ENCODE assay signal across 7 mouse cellular contexts in the genomic region with DNA sequence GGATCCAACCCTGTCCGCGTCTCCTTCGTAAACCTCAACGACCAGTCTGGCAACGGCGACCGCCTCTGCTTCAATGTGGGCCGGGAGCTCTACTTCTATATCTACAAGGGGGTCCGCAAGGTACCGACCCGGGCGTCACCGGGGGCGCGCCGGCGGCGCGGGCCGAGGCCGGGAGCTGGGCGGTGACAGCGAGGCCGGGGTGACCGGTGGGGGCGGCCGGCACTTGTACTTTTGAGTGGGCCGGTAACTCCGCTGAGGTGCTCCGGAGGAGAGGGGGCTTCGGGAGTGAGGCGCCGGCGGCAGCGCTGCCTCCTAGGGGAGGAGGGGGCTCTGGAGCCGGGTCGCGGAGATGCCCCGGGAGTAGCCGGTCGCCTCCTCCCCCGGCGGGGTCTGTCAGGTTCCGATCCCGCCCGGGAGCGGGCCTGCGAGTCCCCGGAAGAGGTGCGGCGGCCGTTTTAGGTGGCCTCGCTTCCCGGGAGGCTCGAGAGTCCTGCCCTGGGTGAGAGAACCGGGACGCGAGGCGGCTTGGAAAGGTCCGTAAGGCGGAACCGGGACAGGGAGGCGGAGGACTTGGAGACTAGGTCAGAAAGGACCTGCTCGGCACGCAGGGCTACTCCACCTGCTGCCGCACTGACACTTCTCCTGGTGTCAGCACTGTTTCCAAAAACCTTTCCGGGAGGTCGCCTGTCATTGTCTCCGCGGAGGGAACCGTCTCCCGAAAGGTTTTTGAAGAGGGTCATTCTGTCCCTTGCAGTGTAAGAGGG. TPM values are rescaled to one million over a fixed set of nuclear protein-coding genes. Genes with fewer than 3 reads are reported as not detected.
DNase-seq lines count a peak whose midpoint lies in the region; ATAC-seq and TF ChIP-seq lines count a peak whose summit lies in the region.

No protein-coding gene starts in this region.

- TF ChIP-seq POLR2A in testis, adult 2 months (IDR thresholded peaks at IDR 0.05; ENCODE audit: control insufficient read depth, low read depth, low read length), result 0 out of 2 replicates have a peak, but pooled peaks have one; percentile 15
- TF ChIP-seq POLR2A in bone marrow, adult 2 months (IDR thresholded peaks at IDR 0.05; ENCODE audit: borderline replicate concordance, control insufficient read depth, low read depth, low read length), result peak; percentile 36; the same call in 1 of the 2 replicates
- no peak for TF ChIP-seq POLR2A in kidney, adult 2 months (IDR thresholded peaks at IDR 0.05; ENCODE audit: low read depth, low read length)

- H3K4me2 ChIP-seq in lung, embryonic 15.5 days, result peak overlapping the region; percentile 75

- H3K4me3 ChIP-seq in testis, adult 2 months (ENCODE audit: control insufficient read depth, low read depth, low read length), result peak overlapping the region; percentile 97
- H3K4me3 ChIP-seq in bone marrow, adult 2 months (replicated peaks; ENCODE audit: control insufficient read depth, low read depth, low read length), result peak overlapping the region; percentile 77
- peak overlapping the region; percentile 66 for H3K4me3 ChIP-seq in kidney, adult 2 months (ENCODE audit: insufficient read depth, low read depth, low read length)
- H3K4me3 ChIP-seq in lung, embryonic 15.5 days, result peak overlapping the region; percentile 94

- H3K36me3 ChIP-seq in testis, adult 2 months (ENCODE audit: control insufficient read depth, insufficient read depth, low read length), result no peaks in the 10 kb centered on the region; the same call in 1 of the 2 replicates
- no peaks in the 10 kb centered on the region for H3K36me3 ChIP-seq in kidney, adult 2 months (ENCODE audit: control insufficient read depth, insufficient read depth, low read length)
- H3K36me3 ChIP-seq in lung, embryonic 15.5 days, result peaks cover 9% of the 10 kb centered on the region; the same call in 1 of the 2 replicates

- H3K9ac ChIP-seq in lung, embryonic 15.5 days, result peak overlapping the region; percentile 95

- peak; percentile 64 for ATAC-seq in lung, embryonic 15.5 days (ENCODE audit: borderline replicate concordance, extremely low read depth, low FRiP score, low TSS enrichment)

- WGBS in bone marrow, adult 2 months, result under 1% methylated on average over 72 of the region's 72 CpGs
- WGBS in kidney, adult 2 months, result 1% methylated on average over 72 of the region's 72 CpGs
- under 1% methylated on average over 72 of the region's 72 CpGs for WGBS in lung, embryonic 15.5 days

- peak overlapping the region; percentile 96 for H3K27ac ChIP-seq in testis, adult 2 months (ENCODE audit: control insufficient read depth, insufficient read depth, low read depth, low read length)
- H3K27ac ChIP-seq in bone marrow, adult 2 months (ENCODE audit: control insufficient read depth, insufficient read depth, low read depth, low read length, poor library complexity), result peak overlapping the region; percentile 78
- peak overlapping the region; percentile 70 for H3K27ac ChIP-seq in kidney, adult 2 months (ENCODE audit: insufficient read depth, low read depth, low read length)
- peak overlapping the region; percentile 86 for H3K27ac ChIP-seq in lung, embryonic 15.5 days

- no peak for TF ChIP-seq CTCF in testis, adult 2 months (IDR thresholded peaks at IDR 0.05; ENCODE audit: control insufficient read depth, insufficient read depth, insufficient replicate concordance, low read depth, low read length)
- no peak for TF ChIP-seq CTCF in bone marrow, adult 2 months (IDR thresholded peaks at IDR 0.05; ENCODE audit: control insufficient read depth, insufficient read depth, low read length)
- TF ChIP-seq CTCF in kidney, adult 2 months (conservative IDR thresholded peaks at IDR 0.05; ENCODE audit: insufficient read depth, insufficient read length, low read depth, low read length), result no peak

- no peaks in the 10 kb centered on the region for H3K27me3 ChIP-seq in testis, adult 2 months (ENCODE audit: control insufficient read depth, insufficient read depth, low read length)
- no peaks in the 10 kb centered on the region for H3K27me3 ChIP-seq in kidney, adult 2 months (replicated peaks; ENCODE audit: control insufficient read depth, insufficient read depth, low read length)
- H3K27me3 ChIP-seq in lung, embryonic 15.5 days, result peaks cover 11% of the 10 kb centered on the region; the same call in 1 of the 2 replicates

- no peak for DNase-seq in testis, postnatal 14 days (ENCODE audit: low spot score)
- DNase-seq in frontal cortex, postnatal 36 days (ENCODE audit: low spot score in 2 of 2), result peak; percentile 6 to 13
- peak; percentile 54 for DNase-seq in kidney, adult 2 months
- DNase-seq in skeletal muscle tissue, adult 2 months (ENCODE audit: low read depth, low spot score), result peak; percentile 7

- H3K4me1 ChIP-seq in testis, adult 2 months (ENCODE audit: control insufficient read depth, insufficient read depth, low read length), result peaks cover 7% of the 10 kb centered on the region
- H3K4me1 ChIP-seq in bone marrow, adult 2 months (ENCODE audit: control insufficient read depth, insufficient read depth, low read length), result no peaks in the 10 kb centered on the region; the same call in 1 of the 2 replicates
- peaks cover 4% of the 10 kb centered on the region; the same call in 1 of the 2 replicates for H3K4me1 ChIP-seq in kidney, adult 2 months (ENCODE audit: control insufficient read depth, insufficient read depth, low read length)
- peaks cover 19% of the 10 kb centered on the region for H3K4me1 ChIP-seq in lung, embryonic 15.5 days

- no peaks in the 10 kb centered on the region for H3K9me3 ChIP-seq in lung, embryonic 15.5 days

RNA-seq across cellular contexts. Expression of a gene that starts 0.6 kb away (rescaled TPM):
- polyA plus RNA-seq in testis, adult 2 months (2012; rRNA removed), result 15.0 and 17.0 TPM in 2 replicates
- 7.8 and 16.6 TPM in 2 replicates for polyA plus RNA-seq in bone marrow, adult 2 months (2011; ENCODE audit: insufficient read depth, insufficient read length, low replicate concordance, missing spikeins)
- 24.0 and 24.5 TPM in 2 replicates for polyA plus RNA-seq in kidney, adult 2 months (2012; rRNA removed)
- 21.3 and 23.5 TPM in 2 replicates for polyA plus RNA-seq in lung, embryonic 15.5 days (2015; fragmentation: Nextera tagmentation; extraction: Ambion mirVana)

RNA-seq across cellular contexts. Expression of a gene that starts 35.8 kb away (rescaled TPM):
- polyA plus RNA-seq in testis, adult 2 months (2012; rRNA removed), result 592 and 736 TPM in 2 replicates
- 294 and 808 TPM in 2 replicates for polyA plus RNA-seq in bone marrow, adult 2 months (2011; ENCODE audit: insufficient read depth, insufficient read length, low replicate concordance, missing spikeins)
- polyA plus RNA-seq in kidney, adult 2 months (2012; rRNA removed), result 95.6 and 115 TPM in 2 replicates
- 825 and 899 TPM in 2 replicates for polyA plus RNA-seq in lung, embryonic 15.5 days (2015; fragmentation: Nextera tagmentation; extraction: Ambion mirVana)

RNA-seq across cellular contexts. Expression of a gene that starts 55.9 kb away (rescaled TPM):
- polyA plus RNA-seq in testis, adult 2 months (2012; rRNA removed), result 745 and 752 TPM in 2 replicates
- not detected in 2 replicates for polyA plus RNA-seq in bone marrow, adult 2 months (2011; ENCODE audit: insufficient read depth, insufficient read length, low replicate concordance, missing spikeins)
- not detected in 2 replicates for polyA plus RNA-seq in kidney, adult 2 months (2012; rRNA removed)
- polyA plus RNA-seq in lung, embryonic 15.5 days (2015; fragmentation: Nextera tagmentation; extraction: Ambion mirVana), result not detected in 2 replicates

Comparison
In these comparisons a context has a peak if more than half of its experiments do, and no peak if none do; other contexts are left out.
1. RNA of a gene that starts 55.9 kb away (polyA plus RNA-seq): 745 to 752 TPM in testis, adult 2 months; not detected in lung, embryonic 15.5 days, not detected in kidney, adult 2 months and not detected in bone marrow, adult 2 months; every median in the first group is over 100 times any median in the second.
2. Peak in every context shown above with its lines, with median percentiles within 50 percentile points of each other: H3K27ac ChIP-seq and H3K4me3 ChIP-seq.